Mouse (Mus musculus): ENCODE measurements around the gene Arhgef38.

The Arhgef38 gene

GRCm38 (mm10) chr3:133092274-133092853 is 142.4 kb downstream of the Arhgef38 start:
- DNase-seq (ENCODE audit: low spot score in 2 of 2) = no peak

- DNase-seq (ENCODE audit: low spot score in 2 of 2) = peak; percentile 93 to 96
These were observed 143.0 kb downstream of the Arhgef38 start, which contains the start of the genes Ints12 and Gstcd for GRCm38 (mm10) chr3:133091664-133092273. TSS of gene Ints12 (plus strand) at chr3:133091840. TSS of gene Gstcd (minus strand) at chr3:133092033.

GRCm38 (mm10) chr3:133091121-133091663 is 143.6 kb downstream of the Arhgef38 start:
- peak; percentile 68 to 73 for DNase-seq (ENCODE audit: low spot score in 2 of 2)

DNA sequence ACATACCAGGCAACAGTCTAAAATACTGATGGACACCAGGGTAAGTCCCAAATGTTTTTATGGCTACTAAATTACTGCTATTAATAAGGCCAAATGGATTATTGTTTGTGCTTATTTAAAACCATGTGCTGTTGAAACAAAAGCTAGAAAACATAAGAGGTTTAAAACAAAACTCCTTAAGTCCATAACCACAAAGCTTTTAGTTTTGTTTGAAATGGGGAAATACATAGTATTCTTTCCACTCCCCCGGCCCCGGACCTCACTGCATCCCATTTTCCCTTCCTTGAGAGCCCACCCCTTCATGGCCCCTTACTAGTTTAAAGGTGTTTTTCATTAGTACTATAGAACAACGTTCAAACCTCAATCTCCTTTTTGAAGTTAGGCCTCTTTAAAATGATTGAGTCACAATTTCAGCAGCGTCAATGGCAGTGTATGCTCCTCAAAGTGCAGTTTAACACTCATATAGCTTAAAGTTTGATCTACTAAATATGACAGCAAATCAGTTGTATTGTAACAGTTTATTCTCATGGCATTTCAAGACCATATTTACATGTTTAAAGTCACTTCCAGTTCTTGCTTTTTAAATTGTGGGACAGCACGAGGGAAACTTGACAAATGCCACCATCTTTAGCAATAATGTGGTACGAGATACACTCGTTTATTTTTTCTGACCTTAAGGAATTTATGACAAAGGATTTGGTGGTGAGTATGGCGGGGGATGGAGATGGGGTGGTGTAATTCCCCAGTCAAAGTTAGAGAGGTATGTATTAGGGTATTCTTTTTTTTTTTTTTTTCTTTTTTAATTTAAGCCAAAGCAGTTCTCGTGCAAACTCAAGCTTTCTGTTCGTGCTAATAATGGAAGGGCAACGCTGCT is 144.3 kb downstream of the Arhgef38 start:
- DNase-seq (ENCODE audit: low spot score in 2 of 2) = no peak

- no peak for DNase-seq (ENCODE audit: low spot score in 2 of 2)
These were observed 148.9 kb downstream of the Arhgef38 start for GRCm38 (mm10) chr3:133085858-133086257.

GRCm38 (mm10) chr3:133082736-133083135 is 152.0 kb downstream of the Arhgef38 start:
- no peak for DNase-seq (ENCODE audit: low spot score in 2 of 2)

GRCm38 (mm10) chr3:133075560-133075959 is 159.2 kb downstream of the Arhgef38 start:
- DNase-seq (ENCODE audit: low spot score in 2 of 2) = no peak

All from frontal cortex, postnatal 36 days (tissue).